Mouse (Mus musculus) C2C12 (cell line): ENCODE results near the gene Fam189a2.

ENCODE experiments used
- CTCF ChIP-seq: IDR thresholded peaks from one replicate; pipeline ENCODE4 v1.5.1; 2011; ENCODE audit not compliant: control insufficient read depth, insufficient read depth, insufficient read length
- MAX ChIP-seq: IDR thresholded peaks from one replicate; pipeline ENCODE4 v1.6.1; 2011; ENCODE audit warnings: mild to moderate bottlenecking, control low read depth
- MYOD1 ChIP-seq: IDR thresholded peaks from one replicate; pipeline ENCODE4 v1.6.1; 2011; ENCODE audit warnings: low read depth; ENCODE audit not compliant: control insufficient read depth, insufficient read length
- MYOG ChIP-seq: IDR thresholded peaks from one replicate; pipeline ENCODE4 v1.6.1; 2011; ENCODE audit not compliant: control insufficient read depth, insufficient read length; ENCODE audit errors: extremely low read depth
- USF1 ChIP-seq: IDR thresholded peaks from one replicate; pipeline ENCODE4 v1.6.1; 2011; ENCODE audit warnings: low read depth, mild to moderate bottlenecking, control low read depth, moderate library complexity

DNA sequence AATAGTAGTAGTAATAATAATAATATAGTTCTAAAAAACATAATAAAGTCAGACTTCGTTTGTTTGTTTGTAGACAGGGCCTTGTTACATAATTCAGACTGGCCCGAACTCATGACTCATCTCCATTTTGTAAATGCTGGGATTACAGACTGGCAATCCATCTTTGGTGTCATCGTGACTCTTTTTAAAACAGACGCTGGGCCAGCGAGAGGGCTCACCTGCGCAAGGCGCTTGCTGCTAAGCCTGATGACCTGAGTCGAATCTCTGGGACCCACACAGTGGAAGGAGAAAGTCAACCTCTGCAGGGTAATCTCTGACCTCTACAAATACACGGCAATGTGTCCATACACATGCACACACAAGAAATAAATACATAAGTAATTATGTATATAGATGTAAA, 64.4 kb downstream of the Fam189a2 start:
- no peak for TF ChIP-seq CTCF
- TF ChIP-seq USF1, result no peak
- TF ChIP-seq MAX, result no peak
- no peak for TF ChIP-seq MYOD1
- no peak for TF ChIP-seq MYOG
